Mouse (Mus musculus) gastrocnemius, postnatal 14 days (tissue): ENCODE measurements around the gene Gm21149. TPM values are rescaled to one million over a fixed set of nuclear protein-coding genes. Genes with fewer than 3 reads are reported as not detected.
"Not testable (repeated sequence)": the region's sequence is repeated elsewhere in the genome, so short reads cannot be mapped to it uniquely, and the experiment has no call there.

ENCODE experiments used
- DNase-seq: peaks from one replicate; pipeline ENCODE4 v3.0.0; 2021; ENCODE audit warnings: mixed read lengths
- intact Hi-C: fragments of 180-260 bp; cut with DNase I; formaldehyde crosslinking; loops from one replicate; pipeline ENCODE4 v1.15.1; 2025; ENCODE audit warnings: low total_unique reads
- long read RNA-seq, 2 experiments: library from polyadenylated mRNA; stranded (forward); transcript quantifications; one replicate each; pipeline ENCODE4 v2.0.0; 2021
- total RNA-seq, 2 experiments: library from RNA; stranded (reverse); gene quantifications; 2 replicates each; pipeline ENCODE4 v1.2.3; 2021

The Gm21149 gene
- not detected for total RNA-seq
- long read RNA-seq, experiment 1 = 0 reads
- long read RNA-seq, experiment 2 = 0 reads

DNA sequence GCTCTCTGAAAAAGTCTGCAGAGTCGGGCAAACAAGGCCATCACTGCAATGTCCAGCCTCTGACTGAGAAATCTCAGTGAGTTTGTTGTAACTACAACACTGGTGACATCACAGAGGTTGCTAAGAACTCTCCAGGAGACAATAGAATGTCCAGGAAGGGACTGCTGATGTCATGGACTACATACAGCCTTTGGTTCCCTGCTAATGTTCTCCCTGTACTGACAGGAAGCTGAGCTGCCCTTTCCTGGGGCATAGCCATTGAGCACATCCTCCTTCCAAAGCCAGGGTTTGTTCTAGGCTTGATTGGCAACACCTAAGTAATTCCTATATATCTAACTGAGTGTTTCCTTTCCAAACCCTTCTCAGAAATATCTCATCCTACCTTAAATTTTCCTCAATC lies at the start of gene Gm21149:
Gm21149 (minus strand) TSS at position 101 of the 400 bp plus-strand sequence.
- DNase-seq, intact Hi-C loops: not testable (repeated sequence)

DNA sequence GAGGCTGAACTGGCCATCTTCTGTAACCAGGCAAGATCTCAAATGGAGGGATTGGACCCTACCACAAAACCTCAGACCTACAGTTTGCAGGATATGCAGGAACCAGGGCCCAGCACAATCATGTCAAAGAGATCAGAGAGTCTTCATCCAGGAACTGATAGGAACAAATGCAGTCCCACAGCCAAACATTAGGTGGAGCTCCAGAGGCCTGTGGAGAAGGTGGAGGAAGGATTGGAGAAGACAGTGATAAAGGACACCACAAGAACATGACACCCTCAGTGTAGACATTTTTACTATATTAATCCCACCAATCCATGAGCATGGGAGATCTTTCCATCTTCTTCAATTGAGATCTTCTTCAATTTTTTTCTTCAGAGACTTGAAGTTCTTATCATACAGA lies 46.1 kb upstream of the Gm21149 start:
- DNase-seq = peak; percentile 5
- intact Hi-C loops = not testable (repeated sequence)

DNA sequence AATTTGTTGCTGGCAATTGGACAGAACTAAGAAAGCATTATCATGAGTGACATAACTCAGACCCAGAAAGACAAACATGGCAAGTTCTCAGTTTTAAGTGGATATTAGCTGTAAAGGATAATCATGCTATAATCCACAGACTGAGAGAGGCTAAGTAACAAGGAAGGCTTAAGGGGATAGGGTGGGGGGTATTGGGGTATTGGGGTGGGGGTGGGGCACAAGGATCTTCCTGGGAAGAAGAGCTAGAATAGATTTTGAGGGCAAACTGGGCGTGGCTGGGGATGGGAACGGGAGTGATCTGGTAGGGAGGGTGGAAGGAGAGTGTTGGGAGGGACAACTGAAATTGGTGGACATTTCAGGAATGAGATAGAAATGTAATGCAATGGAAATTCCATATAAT lies 45.7 kb upstream of the Gm21149 start:
- intact Hi-C loops = not testable (repeated sequence)

DNA sequence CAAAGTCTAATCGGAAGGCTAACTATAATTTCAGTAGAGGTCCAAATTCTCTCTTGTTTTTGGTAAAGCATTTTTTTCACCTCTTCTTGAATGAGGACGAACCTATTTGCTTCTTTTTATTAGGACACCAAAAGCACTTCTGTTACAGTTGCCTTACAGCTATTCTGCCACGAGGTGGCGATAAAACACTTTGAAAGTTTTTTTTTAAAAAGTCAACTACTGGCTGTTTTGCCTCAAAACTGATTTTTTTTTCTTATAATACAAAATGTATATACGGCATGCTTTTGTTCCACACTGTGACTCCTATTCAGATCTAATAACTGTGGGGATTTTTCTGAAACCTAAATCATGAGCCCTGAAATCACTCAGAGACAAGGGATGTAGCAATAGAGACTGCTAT lies 44.1 kb upstream of the Gm21149 start:
- DNase-seq, intact Hi-C loops: not testable (repeated sequence)

More for the DNA sequence above, 45.7 kb upstream of the Gm21149 start:
- not testable (repeated sequence) for DNase-seq

DNA sequence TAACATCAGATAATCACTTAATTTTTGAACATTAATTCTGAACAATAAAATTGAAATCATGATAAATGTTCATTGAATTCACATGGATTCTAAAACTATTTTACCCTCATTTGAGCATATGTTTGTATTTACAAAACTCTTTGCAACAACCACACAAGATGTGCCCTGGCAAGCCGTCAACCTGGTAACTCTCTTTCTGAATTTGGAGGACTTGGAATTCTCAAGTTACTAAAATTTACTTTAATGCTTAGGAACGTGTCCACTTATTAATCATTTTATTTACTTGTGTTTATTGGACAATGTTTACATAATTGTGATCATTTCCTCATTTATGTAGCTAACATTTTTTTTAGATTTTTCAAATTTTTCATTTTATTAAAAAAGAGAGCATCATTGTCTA lies 40.8 kb upstream of the Gm21149 start:
- intact Hi-C loops = not testable (repeated sequence)

DNA sequence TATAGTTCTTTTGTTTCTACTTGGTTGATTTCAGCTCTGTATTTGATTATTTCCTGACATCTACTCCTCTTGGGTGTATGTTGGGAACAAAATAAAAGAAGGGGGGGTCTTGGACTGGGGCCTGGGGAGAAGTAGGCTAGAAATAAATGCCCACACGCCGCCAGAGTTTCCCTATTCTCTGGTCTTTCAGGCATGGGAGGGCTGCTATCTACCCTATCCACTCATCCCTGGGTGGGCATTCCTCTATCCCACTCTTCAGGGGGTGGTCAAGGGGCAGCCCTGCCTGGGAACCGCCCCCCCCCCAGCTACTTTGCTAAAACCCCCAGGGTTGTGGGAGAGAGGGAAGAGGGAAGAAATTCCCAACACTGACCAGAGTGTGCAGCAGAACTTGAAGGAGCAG lies 35.9 kb upstream of the Gm21149 start:
- DNase-seq, intact Hi-C loops: not testable (repeated sequence)

More for the DNA sequence above, 40.8 kb upstream of the Gm21149 start:
- DNase-seq = not testable (repeated sequence)

DNA sequence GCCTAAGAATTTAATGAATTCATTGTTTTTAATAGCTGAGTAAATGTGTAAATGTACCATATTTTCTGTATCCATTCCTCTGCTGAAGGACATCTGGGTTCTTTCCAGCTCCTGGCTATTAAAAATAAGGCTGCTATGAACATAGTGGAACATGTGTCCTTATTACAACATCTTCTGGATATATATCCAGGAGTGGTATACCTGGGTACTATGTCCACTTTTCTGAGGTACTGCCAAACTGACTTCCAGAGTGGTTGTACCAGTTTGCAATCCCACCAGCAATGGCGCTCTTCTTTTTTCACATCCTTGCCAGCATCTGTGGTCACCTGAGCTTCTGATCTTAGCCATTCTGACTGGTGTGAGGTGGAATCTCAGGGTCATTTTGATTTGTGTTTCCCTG lies 33.6 kb upstream of the Gm21149 start:
- DNase-seq, intact Hi-C loops: not testable (repeated sequence)

DNA sequence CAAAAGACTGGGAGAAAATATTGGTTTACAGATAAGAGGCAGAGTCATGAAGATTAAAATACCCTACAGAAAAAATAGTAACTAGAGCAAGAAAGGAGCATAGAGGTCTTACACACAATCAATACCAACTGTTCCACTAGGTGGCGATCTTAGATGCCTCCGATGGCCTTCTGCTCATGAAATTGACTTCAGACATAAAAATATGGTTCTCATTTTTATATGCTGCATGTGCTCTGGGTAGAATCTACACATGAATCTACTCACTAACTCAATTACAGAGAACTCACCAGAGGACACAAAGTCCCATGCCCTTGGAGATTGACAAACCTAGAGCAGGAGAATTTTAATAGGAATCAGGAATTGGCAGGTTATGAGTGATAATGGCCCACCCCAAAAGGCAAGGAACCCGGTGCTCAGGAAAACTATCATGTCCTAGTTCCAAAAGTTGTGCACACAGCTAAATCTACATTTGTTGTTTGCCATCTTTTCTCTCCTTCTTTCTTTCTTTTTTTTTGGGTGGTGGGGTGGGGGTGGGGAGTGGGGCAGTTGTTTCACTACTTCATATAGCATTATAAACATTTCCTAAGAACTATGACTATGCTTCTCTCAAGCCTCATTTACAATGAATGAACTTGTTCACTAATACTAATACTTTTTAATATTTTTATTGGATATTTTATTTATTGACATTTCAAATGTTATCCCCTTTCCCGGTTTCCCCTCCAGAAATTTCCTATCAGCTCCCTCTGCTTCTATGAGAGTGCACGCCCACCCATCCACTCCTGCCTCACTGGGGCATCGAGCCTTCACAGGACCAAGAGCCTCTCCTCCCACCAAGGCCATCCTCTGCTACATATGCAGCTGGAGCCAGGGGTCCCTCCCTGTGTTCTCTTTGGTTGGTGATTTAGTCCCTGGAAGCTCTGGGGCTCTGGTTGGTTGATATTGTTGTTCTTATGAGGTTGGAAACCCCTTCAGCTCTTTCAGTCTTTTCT lies 32.4 kb upstream of the Gm21149 start:
- intact Hi-C loops = not testable (repeated sequence)

DNA sequence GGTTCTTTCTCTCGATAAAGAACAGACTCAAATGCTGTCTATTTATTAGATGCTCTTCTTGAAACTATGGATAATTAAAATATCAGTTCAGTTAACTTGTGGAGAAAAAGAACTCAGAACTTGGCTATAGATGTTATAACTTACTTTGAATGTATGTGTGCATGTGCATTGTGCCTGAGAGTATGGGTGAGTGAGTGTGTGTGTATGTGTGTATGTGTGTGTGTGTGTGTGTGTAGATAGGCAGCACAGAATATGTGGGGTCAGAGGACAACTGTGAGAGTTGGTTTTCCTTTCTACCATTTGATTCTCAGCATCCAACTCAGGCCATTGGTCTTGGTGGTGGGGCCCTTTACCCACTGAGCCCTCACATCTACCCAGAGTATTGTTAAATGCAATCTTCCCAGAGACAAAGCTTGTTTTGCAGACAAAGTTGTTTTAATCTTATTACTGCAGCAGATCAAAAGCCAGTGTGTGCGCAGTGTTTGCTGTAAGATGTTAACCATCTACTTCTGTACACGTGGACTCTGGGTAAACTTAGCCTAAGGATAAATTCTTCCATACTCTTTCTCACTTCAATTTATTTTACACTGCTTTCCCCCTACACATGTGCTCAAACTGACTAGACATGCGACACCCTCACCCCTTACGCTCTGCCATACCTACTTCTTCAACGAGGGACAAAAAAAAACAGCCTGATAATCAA lies 31.6 kb upstream of the Gm21149 start:
- intact Hi-C loops, DNase-seq: not testable (repeated sequence)

More for the DNA sequence above, 32.4 kb upstream of the Gm21149 start:
- not testable (repeated sequence) for DNase-seq

DNA sequence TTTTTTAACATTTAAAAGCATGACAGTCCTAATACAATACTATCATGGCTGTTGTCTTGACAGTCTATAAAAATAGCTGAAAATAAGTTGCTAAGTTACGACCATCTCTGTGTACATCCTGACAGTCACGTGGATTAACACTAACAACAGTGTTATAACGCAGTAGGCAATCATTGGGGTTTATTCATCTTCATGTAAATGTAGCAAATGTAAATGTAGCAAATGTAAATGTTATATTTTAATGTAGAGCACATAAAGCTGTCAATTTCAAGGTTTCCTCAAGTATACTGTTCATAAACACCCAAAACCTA lies 30.9 kb upstream of the Gm21149 start:
- intact Hi-C loops = no loop called here
- no peak for DNase-seq

DNA sequence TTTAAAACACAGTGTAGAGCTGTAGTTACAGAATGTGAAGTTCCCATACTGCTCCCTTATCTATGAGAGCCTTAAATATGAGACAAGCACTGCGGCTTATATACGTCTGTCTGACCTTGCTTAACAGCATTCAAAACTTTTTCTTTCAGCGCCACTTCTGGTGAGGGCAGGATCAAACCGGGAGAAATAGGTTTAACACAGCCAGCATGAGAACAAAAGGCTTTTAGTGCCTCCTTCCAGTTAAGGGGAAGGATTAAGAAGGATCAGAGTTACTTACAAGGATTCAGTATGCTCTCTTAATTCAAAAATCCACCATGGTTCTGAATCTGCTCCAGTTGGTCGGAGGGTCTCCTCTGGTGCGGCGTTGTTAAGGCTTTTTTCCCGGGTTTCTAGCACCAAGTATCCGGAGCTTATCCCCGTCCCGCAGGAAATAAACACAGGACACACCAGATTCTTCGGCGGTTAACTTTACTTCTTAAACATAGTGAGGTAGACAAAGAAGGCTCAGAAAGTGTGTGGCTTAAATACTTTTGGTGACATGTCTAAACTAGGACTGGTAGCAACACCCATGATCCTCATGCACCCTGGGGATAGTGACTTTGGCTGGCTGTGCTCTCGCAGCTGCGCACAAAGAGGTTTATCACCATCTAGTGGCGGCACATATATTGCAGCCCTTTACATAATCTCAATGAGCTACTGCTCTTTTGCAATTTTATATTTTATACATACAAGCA lies 30.4 kb upstream of the Gm21149 start:
- DNase-seq = peak; percentile 29
- intact Hi-C loops = no loop called here

DNA sequence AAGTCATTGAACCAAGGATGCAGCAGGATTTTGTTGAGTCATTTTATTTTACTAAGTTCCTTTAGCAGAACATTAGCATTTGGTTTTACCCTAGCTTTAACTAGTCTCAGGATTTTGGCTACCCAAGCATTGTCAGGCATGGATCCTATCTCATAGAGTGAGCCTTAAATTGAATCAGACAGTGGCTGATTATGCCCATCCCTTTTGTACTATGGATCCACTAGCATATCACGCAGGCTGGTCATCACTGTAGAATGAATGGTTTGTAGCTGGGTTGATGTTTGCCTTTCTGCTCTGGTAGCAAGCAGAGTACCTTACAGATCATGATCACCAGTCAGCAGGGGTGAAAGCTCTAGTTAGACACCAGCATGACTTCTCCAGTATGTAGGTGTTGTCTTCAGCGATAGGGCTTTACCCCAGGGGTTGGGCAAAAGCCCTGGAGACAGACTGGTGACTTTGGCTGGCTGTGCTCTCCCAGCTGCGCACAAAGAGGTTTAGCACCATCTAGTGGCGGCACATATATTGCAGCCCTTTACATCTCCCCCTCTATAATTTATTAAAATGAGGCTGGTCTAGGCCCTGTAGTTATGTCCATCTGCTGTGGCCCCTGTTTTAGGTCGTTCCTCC lies 22.6 kb upstream of the Gm21149 start:
- peak; percentile 21 for DNase-seq
- intact Hi-C loops = not testable (repeated sequence)

DNA sequence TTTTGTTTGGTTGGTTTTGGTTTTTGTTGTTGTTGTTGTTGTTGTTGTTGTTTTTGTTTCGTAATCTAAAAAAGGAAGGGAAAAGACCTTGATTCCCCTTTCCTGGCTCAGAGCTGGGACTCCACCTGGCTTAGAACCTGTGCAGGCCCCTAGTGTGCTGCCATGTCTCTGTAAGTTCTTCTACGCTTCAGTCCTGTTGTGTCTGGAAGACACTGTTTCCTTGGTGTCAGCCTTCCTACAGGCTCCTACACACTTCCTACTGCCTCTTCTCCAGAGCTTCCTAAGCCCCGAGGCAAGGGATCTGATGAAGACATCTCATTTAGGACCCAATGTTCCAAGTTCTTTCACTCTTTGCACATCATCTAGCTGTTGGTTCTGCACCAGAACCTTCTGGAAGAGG lies 22.0 kb upstream of the Gm21149 start:
- intact Hi-C loops, DNase-seq: not testable (repeated sequence)

DNA sequence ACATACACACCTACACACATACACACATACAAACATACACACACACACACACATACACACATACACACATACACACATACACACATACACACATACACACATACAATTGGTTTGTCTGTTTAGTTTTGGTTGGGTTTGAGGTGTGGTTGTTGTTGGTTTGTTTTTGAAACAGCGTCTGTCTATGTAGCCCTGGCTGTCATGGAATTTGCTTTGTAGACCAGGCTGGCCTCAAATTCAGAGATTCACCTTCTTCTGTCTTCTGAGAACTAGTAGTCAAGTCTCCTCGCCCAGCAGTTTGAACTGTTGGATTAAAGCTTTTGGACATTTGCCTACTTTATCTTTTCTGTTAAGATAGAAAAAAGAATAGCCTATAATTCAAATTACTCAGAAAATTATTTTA lies 14.6 kb upstream of the Gm21149 start:
- DNase-seq, intact Hi-C loops: not testable (repeated sequence)

DNA sequence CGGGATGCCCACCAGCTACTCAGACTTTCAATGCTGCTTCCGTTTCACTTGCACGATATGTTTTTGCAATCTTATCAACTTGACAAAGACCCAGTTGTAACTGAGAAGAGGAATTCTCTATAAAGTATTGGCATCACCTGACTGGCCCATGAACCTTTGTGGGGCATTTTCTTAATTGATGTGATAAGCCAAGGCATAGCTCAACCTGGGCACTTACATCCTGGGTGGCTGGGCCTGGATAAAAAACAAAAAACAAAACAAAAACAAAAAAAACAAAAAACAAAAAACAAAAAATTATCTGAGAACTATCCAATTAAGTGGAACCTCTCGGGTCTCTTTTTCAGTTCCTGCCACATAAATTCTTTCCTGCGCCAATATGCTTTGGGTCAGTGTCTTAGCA lies 12.4 kb upstream of the Gm21149 start:
- intact Hi-C loops = no loop called here
- DNase-seq = no peak

DNA sequence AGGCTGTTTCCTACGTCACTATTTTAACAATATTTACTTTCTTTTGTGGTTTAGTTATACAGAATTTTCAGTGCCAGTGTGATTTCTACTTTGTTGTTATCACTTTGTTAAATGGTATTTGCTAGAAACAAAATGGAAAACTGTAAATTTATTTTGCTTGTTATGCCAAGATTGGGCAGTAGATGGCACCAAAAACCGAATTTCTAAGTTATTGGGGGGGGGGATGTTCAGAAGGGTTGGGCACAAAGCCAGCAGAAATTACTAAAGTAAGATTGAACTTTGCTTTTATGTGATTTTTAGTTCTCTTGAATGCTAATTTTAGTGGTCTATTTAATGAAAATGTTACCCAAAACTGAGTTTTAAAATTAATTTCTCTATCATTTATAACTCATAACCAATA lies 8.3 kb upstream of the Gm21149 start:
- intact Hi-C loops, DNase-seq: not testable (repeated sequence)

DNA sequence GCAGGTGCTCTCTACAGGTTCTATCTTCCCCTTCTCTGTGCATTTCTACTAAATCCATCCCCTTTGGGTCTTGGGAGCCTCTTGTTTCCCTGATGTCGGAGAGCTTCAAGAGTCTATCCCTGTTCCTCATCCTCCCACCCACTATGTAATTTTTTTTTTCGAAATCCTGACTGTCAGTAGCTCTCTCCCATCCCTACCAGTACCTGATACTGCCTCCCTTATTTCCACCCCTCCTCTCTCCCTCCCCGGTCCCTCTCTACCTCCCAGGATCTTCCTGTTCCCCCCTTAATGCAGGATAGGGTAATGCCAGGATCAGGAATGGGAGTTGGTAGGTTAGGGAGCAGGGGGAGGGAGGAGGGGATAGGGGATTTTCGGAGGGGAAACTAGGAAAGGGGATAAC lies 7.3 kb upstream of the Gm21149 start:
- intact Hi-C loops, DNase-seq: not testable (repeated sequence)

DNA sequence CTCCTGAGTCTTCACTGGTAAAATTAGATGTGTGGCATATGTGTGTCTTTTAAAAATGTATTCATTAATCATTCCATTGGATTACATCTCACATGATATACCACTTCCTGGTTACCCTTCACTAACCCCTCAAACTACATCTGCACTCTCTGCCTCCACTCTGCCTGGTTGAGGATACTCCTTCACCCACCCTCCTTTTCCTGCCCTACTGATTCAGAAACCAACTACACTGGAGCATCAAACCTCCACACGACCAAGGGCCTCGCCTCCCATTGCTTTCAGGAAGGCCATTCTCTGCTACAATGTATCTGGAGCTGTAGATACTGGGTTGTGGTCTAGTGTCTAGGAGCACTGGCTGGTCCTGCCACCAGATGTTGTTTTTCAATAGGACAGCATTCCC lies 6.5 kb upstream of the Gm21149 start:
- intact Hi-C loops, DNase-seq: not testable (repeated sequence)

DNA sequence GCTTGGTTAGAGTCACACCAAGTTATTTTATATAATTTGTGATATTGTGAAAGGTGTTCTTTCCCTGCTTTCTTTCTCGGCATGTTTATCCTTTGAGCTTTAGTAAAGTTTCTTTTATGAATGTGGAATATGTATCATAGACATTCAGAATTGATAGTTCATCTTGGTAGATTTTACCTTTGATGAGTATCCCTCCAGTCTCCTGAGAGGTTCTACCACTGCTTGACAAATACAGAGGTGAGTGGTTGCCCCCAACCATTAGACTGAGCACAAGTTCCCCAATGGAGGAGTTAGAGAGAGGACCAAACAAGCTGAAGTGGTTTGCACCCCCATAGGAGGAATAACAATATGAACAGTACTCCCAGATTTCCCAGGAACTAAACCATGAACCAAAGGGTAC lies 6.2 kb downstream of the Gm21149 start:
- DNase-seq, intact Hi-C loops: not testable (repeated sequence)
